Mouse (Mus musculus) embryonic facial prominence, embryonic 14.5 days (tissue): ENCODE results near the gene Ciz1. TPM values are rescaled to one million over a fixed set of nuclear protein-coding genes. Genes with fewer than 3 reads are reported as not detected.

Source experiments
- ATAC-seq: fragments of 200-750 bp; cut with Nextera tagmentation; 2 replicates; pipeline ENCODE4 v1.8.0; 2017; ENCODE audit warnings: low read depth, moderate number of reproducible peaks, moderate TSS enrichment
- DNase-seq: peaks from one replicate; pipeline ENCODE4 v3.0.0-alpha.2; 2015; ENCODE audit warnings: low spot score
- H3K27ac ChIP-seq: fragments of 300-500 bp; sonication (generic); replicated peaks from 2 replicates; pipeline ENCODE4 v1.5.1; 2014; ENCODE audit warnings: low read depth, mild to moderate bottlenecking, low read length, moderate library complexity
- H3K27me3 ChIP-seq: fragments of 300-500 bp; sonication (generic); replicated peaks from 2 replicates; pipeline ENCODE4 v1.6.1; 2014; ENCODE audit warnings: low read length; ENCODE audit not compliant: control insufficient read depth, insufficient read depth
- H3K36me3 ChIP-seq: fragments of 300-500 bp; sonication (generic); 2 replicates; pipeline ENCODE4 v1.6.1; 2014; ENCODE audit warnings: low read length, mixed read lengths; ENCODE audit not compliant: control insufficient read depth, insufficient read depth
- H3K4me1 ChIP-seq: fragments of 300-500 bp; sonication (generic); 2 replicates; pipeline ENCODE4 v1.6.1; 2014; ENCODE audit warnings: antibody characterized with exemption, low read length; ENCODE audit not compliant: control insufficient read depth, insufficient read depth
- H3K4me2 ChIP-seq: fragments of 300-500 bp; sonication (generic); 2 replicates; pipeline ENCODE4 v1.6.1; 2014; ENCODE audit warnings: low read depth, mild to moderate bottlenecking, low read length, moderate library complexity, mixed read lengths
- H3K4me3 ChIP-seq: fragments of 300-500 bp; sonication (generic); 2 replicates; pipeline ENCODE4 v1.5.1; 2014; ENCODE audit warnings: low read depth, mild to moderate bottlenecking, low read length
- H3K9ac ChIP-seq: fragments of 300-500 bp; sonication (generic); 2 replicates; pipeline ENCODE4 v1.6.1; 2014; ENCODE audit warnings: low read depth, mild to moderate bottlenecking, low read length, moderate library complexity, mixed read lengths
- H3K9me3 ChIP-seq: fragments of 300-500 bp; sonication (generic); 2 replicates; pipeline ENCODE4 v1.6.1; 2016; ENCODE audit warnings: low read length; ENCODE audit not compliant: control insufficient read depth
- WGBS: fragments of 180-500 bp; shearing (Covaris S2); extraction: QIAGEN DNeasy Blood & Tissue Kit; methylation state at CpG from one replicate; pipeline ENCODE4 v1.1.7; 2014; 5-methylcytosine and 5-hydroxymethylcytosine counted together
- polyA plus RNA-seq: library from polyadenylated mRNA; unstranded; fragments of >200 nt; fragmentation: Nextera tagmentation; extraction: Ambion mirVana; gene quantifications from 2 replicates; pipeline ENCODE4 v1.2.1, GENCODE M21; 2014

Ciz1 gene
- polyA plus RNA-seq, 1 experiment from 2014 or later, result 48.0 TPM

GRCm38 (mm10) chr2:32325342-32325741 is 26.8 kb upstream of the Ciz1 start:
- Histone ChIP-seq H3K36me3 (peaks cover 23% of the 10 kb centered on the region), H3K4me1 (peaks cover 34% of the 10 kb centered on the region), H3K9me3 (no peaks in the 10 kb centered on the region), H3K9ac (no peak overlapping the region), H3K27ac (no peak overlapping the region), H3K4me2 (no peak overlapping the region), H3K4me3 (no peak overlapping the region), H3K27me3 (no peaks in the 10 kb centered on the region)
- WGBS, result 55% methylated on average over 7 of the region's 7 CpGs
- DNase-seq, result no peak
- no peak for ATAC-seq

GRCm38 (mm10) chr2:32327200-32327599 is 24.9 kb upstream of the Ciz1 start:
- peaks cover 30% of the 10 kb centered on the region for H3K36me3 ChIP-seq
- ATAC-seq (no peak), DNase-seq (peak; percentile 56)
- H3K27ac ChIP-seq, result peak overlapping the region; percentile 95
- WGBS, result 45% methylated on average over 4 of the region's 4 CpGs
- no peak overlapping the region for H3K4me3 ChIP-seq
- H3K9me3 ChIP-seq, result no peaks in the 10 kb centered on the region
- H3K9ac ChIP-seq, result no peak overlapping the region
- H3K4me1 ChIP-seq, result peaks cover 33% of the 10 kb centered on the region
- H3K4me2 ChIP-seq, result no peak overlapping the region
- no peaks in the 10 kb centered on the region for H3K27me3 ChIP-seq

GRCm38 (mm10) chr2:32328911-32329460 is 23.1 kb upstream of the Ciz1 start:
- Histone ChIP-seq H3K27ac (peak overlapping the region; percentile 95), H3K9me3 (no peaks in the 10 kb centered on the region), H3K4me1 (peaks cover 33% of the 10 kb centered on the region), H3K4me2 (0 out of 2 replicates have a peak overlapping the region, but pooled peaks have one; percentile 14), H3K4me3 (no peak overlapping the region), H3K9ac (0 out of 2 replicates have a peak overlapping the region, but pooled peaks have one; percentile 32), H3K27me3 (no peaks in the 10 kb centered on the region), H3K36me3 (peaks cover 34% of the 10 kb centered on the region)
- 0 out of 2 replicates have a peak, but pooled peaks have one; percentile 8 for ATAC-seq
- DNase-seq, result no peak
- 21% methylated on average over 13 of the region's 13 CpGs for WGBS

- ATAC-seq (peak; percentile 73; the same call in 1 of the 2 replicates), DNase-seq (peak; percentile 82)
- Histone ChIP-seq H3K4me3 (no peak overlapping the region), H3K36me3 (peaks cover 32% of the 10 kb centered on the region), H3K9ac (peak overlapping the region; percentile 32; the same call in 1 of the 2 replicates), H3K4me1 (peaks cover 33% of the 10 kb centered on the region), H3K27ac (peak overlapping the region; percentile 95), H3K4me2 (0 out of 2 replicates have a peak overlapping the region, but pooled peaks have one; percentile 14), H3K27me3 (no peaks in the 10 kb centered on the region), H3K9me3 (no peaks in the 10 kb centered on the region)
- WGBS, result 21% methylated on average over 6 of the region's 6 CpGs
These were observed 22.6 kb upstream of the Ciz1 start for GRCm38 (mm10) chr2:32329531-32329930.

- 82% methylated on average over 5 of the region's 5 CpGs for WGBS
- H3K9ac ChIP-seq, result no peak overlapping the region
- no peak for ATAC-seq
- peaks cover 25% of the 10 kb centered on the region for H3K4me1 ChIP-seq
- DNase-seq, result no peak
- no peaks in the 10 kb centered on the region for H3K27me3 ChIP-seq
- no peak overlapping the region for H3K4me3 ChIP-seq
- H3K4me2 ChIP-seq, result no peak overlapping the region
- H3K9me3 ChIP-seq, result no peaks in the 10 kb centered on the region
- no peak overlapping the region for H3K27ac ChIP-seq
- peaks cover 48% of the 10 kb centered on the region for H3K36me3 ChIP-seq
These were observed 20.0 kb upstream of the Ciz1 start for GRCm38 (mm10) chr2:32332159-32332558.

- no peaks in the 10 kb centered on the region for H3K27me3 ChIP-seq
- H3K4me3 ChIP-seq, result no peak overlapping the region
- peaks cover 82% of the 10 kb centered on the region for H3K36me3 ChIP-seq
- H3K9ac ChIP-seq, result no peak overlapping the region
- no peaks in the 10 kb centered on the region for H3K4me1 ChIP-seq
- no peak overlapping the region for H3K27ac ChIP-seq
- WGBS, result 61% methylated on average over 15 of the region's 15 CpGs
- ATAC-seq, result no peak
- DNase-seq, result no peak
- no peaks in the 10 kb centered on the region for H3K9me3 ChIP-seq
- no peak overlapping the region for H3K4me2 ChIP-seq
These were observed 16.2 kb upstream of the Ciz1 start for GRCm38 (mm10) chr2:32335888-32336287.

GRCm38 (mm10) chr2:32339912-32340642 is 12.1 kb upstream of the Ciz1 start:
- no peak overlapping the region for H3K4me3 ChIP-seq
- no peaks in the 10 kb centered on the region for H3K27me3 ChIP-seq
- DNase-seq (no peak), ATAC-seq (no peak)
- H3K9me3 ChIP-seq, result no peaks in the 10 kb centered on the region
- peaks cover 61% of the 10 kb centered on the region for H3K36me3 ChIP-seq
- no peak overlapping the region for H3K27ac ChIP-seq
- 53% methylated on average over 26 of the region's 26 CpGs for WGBS
- no peak overlapping the region for H3K4me2 ChIP-seq
- H3K4me1 ChIP-seq, result peaks cover 3% of the 10 kb centered on the region; the same call in 1 of the 2 replicates
- H3K9ac ChIP-seq, result no peak overlapping the region

GRCm38 (mm10) chr2:32340836-32341633 is 11.1 kb upstream of the Ciz1 start:
- H3K4me2 ChIP-seq, result no peak overlapping the region
- no peak overlapping the region for H3K27ac ChIP-seq
- peaks cover 3% of the 10 kb centered on the region; the same call in 1 of the 2 replicates for H3K4me1 ChIP-seq
- H3K27me3 ChIP-seq, result no peaks in the 10 kb centered on the region
- H3K4me3 ChIP-seq, result no peak overlapping the region
- no peaks in the 10 kb centered on the region for H3K9me3 ChIP-seq
- no peak for DNase-seq
- ATAC-seq, result no peak
- no peak overlapping the region for H3K9ac ChIP-seq
- WGBS, result 76% methylated on average over 13 of the region's 13 CpGs
- H3K36me3 ChIP-seq, result peaks cover 52% of the 10 kb centered on the region
